Mouse (Mus musculus): ENCODE measurements around the gene Hoxa6.

Gene Hoxa6

GRCm38 (mm10) chr6:52161336-52162092, 47.0 kb downstream of the Hoxa6 start:
- peak; percentile 57 for DNase-seq

- peak; percentile 85 for DNase-seq
Measured at GRCm38 (mm10) chr6:52160511-52161335, 47.8 kb downstream of the Hoxa6 start.

- peak; percentile 58 for DNase-seq
Measured at GRCm38 (mm10) chr6:52159979-52160378, 48.5 kb downstream of the Hoxa6 start.

- peak; percentile 69 for DNase-seq
Measured at GRCm38 (mm10) chr6:52159164-52159761, 49.3 kb downstream of the Hoxa6 start.

GRCm38 (mm10) chr6:52158276-52159051, 50.1 kb downstream of the Hoxa6 start, which contains the start of gene Hoxa1:
Gene Hoxa1 (minus strand): TSS chr6:52158317.
- peak; percentile 91 for DNase-seq

GRCm38 (mm10) chr6:52157466-52158275, 50.9 kb downstream of the Hoxa6 start:
- DNase-seq, result peak; percentile 14

GRCm38 (mm10) chr6:52156551-52157200, 51.8 kb downstream of the Hoxa6 start:
- DNase-seq, result no peak
